Mouse (Mus musculus): ENCODE results near the gene Dctn3.
"Not testable (repeated sequence)": the region's sequence is repeated elsewhere in the genome, so short reads cannot be mapped to it uniquely, and the experiment has no call there.

Dctn3 gene

DNA sequence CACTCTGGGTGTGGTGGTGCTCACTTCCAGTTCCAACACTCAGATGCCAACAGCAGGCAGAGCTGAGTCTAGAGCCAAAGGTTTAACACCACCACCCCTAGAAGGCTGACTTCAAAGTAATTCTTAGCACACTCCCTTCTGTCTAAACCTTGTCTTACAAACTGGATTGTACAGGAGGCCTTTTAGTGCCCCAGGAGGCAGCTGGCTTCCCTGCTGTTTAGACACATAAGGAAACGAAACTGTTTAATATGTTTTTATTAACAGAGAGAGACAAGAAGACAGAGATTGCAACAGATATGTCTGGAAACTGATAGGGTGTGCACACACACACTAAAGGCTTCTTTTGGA, 15.3 kb upstream of the Dctn3 start:
- DNase-seq (ENCODE audit: low spot score in 2 of 2), result no peak

- peak; percentile 75 to 76 for DNase-seq (ENCODE audit: low spot score in 2 of 2)
Measured at GRCm38 (mm10) chr4:41737602-41738255, 14.8 kb upstream of the Dctn3 start.

DNA sequence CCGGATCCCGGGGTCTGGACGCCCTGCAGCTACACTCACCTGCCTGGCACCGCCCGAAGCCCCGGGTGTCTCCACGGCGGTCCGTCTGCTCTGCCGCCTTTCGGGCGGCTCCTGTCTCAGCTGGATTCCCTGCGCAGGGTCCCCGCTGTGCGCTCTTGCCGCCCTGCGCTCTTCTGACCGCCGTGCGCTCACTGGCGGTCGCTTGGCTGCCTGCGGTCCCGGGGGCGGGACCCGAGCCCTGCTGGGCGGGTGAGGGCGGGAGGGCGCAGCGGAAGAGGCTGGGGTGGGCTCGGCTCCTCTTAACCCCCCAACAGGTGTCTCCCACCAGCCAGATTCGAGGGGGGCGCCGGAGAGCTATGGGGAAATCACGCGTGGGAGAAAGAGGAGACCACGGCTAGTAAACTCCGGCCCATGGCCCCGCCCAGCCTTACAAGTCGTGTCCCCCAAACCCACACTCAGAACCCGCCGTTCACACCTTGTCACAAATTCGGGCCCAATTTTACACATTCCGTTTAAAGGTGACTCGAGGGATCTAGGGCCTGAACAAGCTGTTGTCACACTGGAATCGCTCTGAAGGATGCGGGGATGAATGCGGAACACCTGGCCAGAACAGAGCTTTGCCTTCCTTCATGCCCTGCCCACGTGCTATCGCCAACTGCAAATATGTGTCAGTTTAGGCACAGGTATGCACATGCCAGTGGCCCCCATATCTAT, 8.2 kb upstream of the Dctn3 start, which contains the start of gene Arid3c:
Gene Arid3c, minus strand, starts transcription at position 91 of the 714 bp plus-strand sequence.
- DNase-seq (ENCODE audit: low spot score in 2 of 2), result no peak

GRCm38 (mm10) chr4:41726826-41727621, 4.1 kb upstream of the Dctn3 start:
- DNase-seq (ENCODE audit: low spot score in 2 of 2), result no peak

DNA sequence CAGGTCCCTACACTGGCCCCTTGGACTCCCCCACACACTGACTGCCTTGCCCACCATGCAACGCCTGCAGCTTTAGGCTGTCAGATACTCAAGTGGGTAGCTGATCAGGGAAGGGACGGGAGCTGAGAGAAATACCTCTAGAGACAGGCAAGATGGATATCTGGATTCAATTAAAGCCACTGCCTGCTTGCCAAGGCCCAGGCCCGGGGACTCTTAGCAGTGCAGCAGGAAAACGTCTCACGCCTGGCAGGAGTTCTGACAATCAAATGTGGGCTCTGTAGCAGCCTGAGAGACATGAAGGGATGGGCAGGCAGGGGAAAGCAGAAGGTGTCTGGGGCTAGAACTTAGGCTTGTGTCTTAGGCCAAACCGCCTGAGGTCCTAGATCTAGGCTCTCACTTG, 6.1 kb downstream of the Dctn3 start:
- DNase-seq (ENCODE audit: low spot score in 2 of 2), result no peak

DNA sequence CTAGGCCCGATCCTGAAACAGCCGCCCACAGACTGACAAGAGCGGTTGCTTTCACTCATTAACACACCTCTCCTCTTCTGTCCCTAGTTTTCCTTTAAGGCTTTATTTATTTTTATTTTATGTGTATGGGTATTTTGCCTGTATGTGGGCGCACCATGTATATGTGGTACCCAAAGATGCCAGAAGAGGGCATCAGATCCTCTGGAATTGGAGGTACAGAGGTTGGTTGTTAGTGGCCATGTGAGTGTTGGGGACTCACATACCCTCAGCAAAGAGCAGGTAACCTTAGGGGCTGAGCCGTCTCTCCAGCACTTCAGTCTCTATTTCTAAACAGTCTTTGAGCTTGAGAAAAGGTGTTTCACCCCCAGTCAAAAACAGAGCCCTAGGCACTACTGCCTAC, 7.4 kb downstream of the Dctn3 start:
- DNase-seq (ENCODE audit: low spot score in 2 of 2), result no peak

GRCm38 (mm10) chr4:41715082-41715481, 7.9 kb downstream of the Dctn3 start:
- no peak for DNase-seq (ENCODE audit: low spot score in 2 of 2)

DNA sequence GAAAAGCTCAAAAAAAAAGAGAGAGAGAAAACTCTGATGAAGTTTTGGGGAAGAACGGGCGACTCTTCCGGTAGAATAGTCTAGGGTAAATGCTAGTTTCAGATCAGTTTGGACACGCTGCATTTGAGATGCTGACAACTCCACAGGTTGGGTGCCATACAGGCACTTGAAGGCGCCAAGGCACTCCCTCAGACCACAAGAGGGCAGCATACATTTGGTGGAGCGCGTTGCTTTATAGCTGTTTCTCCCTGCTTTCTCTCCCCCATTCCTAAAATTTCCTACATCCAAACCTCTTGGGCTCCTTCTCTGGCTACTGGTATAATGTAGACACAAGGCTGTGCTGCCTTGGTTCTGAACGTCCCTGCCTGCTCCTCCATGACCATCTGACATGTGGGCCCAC, 8.7 kb downstream of the Dctn3 start:
- DNase-seq (ENCODE audit: low spot score in 2 of 2), result peak; percentile 59 to 64

DNA sequence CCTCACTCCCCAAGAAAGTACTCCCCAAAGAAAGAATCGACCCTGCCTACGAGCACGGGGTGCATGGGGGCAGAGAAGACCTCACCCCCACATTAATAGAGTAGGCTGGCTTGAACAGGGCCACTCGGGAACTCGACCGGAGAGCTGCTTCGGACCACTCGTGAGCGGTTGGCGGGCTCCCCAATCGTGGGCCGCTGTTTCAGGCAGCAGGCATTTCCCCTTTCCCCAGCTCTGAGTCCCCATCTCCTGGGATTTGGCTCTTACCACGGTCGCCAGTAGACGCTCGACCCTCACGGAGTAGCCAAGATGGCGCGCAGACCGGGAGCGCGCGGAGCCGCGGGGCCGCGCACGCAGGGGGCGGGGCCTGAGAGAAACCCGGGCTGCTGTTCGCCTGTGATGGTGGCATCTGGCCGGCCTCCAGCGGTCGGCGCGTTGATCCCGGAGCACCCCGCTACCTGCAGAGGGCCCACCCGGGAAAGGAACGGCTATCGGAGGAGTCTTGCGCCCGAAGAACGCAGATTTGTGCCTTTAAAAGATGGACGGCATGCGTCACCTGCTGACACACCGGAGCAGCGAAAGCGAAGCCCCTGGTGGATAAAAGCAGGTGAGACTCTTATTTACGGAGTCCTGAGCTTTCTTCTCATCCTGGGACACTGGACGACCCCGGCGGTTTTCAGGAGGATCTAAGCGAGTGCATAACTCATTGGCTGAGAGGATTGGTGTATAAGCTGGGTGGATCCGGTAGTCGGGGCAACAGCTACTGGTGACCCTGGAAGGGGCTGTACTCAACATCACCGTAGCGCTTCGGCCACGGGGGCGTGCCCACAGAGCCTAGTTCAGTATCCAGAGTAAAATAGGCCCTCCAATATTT, 9.5 kb downstream of the Dctn3 start, which contains the start of gene Rpp25l:
Gene Rpp25l, minus strand, starts transcription at position 338 of the 871 bp plus-strand sequence.
- peak; percentile 76 to 80 for DNase-seq (ENCODE audit: low spot score in 2 of 2)

GRCm38 (mm10) chr4:41712421-41713196, 10.4 kb downstream of the Dctn3 start:
- no peak for DNase-seq (ENCODE audit: low spot score in 2 of 2)

DNA sequence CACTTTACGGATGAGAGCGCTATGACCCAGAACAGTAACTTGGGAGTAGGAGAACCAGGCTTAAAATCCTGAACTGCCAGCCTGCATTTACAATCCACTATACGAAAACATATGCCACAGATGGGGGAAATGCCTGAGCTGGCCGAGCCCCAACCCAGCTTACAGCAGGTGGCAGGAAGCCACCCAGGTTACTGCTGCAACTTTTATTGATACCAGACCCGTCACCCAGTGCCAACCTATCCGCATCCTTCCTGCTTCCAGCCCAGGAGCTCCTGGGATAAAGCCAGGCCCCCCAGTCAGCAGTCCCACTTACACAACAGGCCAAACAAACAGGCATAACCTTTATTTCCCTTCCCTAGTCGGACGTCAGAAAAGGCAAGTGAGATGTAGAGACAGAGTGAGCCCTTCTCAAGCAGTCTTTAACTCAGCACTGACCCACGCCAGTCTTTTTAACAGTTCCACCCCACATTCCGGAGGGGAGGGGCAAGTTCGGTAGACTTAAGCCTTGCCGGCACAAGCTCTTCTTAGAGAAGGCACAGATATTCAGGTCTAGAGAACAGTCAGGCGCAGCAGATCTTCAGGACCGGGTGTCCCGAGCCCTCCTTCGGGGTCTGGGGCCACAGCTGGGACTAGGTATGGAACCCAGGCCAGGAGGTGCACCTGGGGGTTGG, 11.1 kb downstream of the Dctn3 start:
- no peak for DNase-seq (ENCODE audit: low spot score in 2 of 2)

GRCm38 (mm10) chr4:41710229-41710628, 12.7 kb downstream of the Dctn3 start:
- no peak for DNase-seq (ENCODE audit: low spot score in 2 of 2)

DNA sequence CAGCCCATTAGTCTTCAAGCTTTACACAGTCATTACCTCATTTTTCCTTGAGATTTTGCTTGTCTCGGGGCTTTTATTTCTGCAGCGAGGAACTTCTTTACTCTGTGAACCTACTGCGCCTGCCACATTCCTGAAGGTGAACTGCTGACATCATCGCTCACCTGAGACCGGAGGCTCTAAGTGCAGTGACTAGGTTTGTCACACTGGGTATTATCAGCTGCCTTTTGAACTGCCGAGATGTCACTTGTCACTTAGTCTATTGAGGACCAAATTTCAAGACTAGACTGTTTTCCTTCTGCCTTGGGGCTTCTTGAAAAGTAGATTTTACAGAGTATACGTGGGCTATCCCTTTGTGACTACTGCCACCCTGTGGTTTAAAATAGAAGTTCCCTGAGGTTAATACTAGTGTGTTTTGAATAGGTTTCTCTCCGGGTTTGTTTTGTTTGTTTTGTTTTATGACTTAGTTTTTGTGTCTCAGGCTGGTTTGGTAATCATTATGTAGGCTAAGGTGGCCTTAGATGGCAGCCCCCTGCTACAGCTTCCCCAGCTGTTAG, 14.7 kb downstream of the Dctn3 start:
- DNase-seq (ENCODE audit: low spot score in 2 of 2), result no peak

GRCm38 (mm10) chr4:41707011-41707535, 15.9 kb downstream of the Dctn3 start:
- peak; percentile 69 to 80 for DNase-seq (ENCODE audit: low spot score in 2 of 2)

GRCm38 (mm10) chr4:41705922-41706754, 16.8 kb downstream of the Dctn3 start:
- no peak for DNase-seq (ENCODE audit: low spot score in 2 of 2)

DNA sequence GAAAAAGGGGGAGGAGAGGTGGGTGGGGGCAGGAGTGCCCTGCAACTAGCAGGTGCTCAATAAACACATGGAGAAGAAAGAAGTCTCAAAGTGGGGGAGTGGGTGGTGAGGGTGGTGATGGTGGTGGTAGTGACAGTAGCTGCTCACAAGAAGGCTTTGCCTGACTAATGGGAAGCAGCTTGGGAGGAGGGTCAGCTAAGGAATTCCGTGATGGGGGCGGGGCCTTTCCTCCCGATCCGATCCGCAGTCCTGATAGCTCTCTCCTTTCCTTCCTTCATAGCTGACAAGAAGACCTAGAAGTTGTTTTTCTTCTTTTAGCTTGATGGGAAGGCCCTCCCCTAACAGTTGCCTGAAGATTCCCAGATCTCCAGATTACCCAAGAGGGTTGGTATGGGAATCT, 18.3 kb downstream of the Dctn3 start:
- no peak for DNase-seq (ENCODE audit: low spot score in 2 of 2)

GRCm38 (mm10) chr4:41702226-41702625, 20.7 kb downstream of the Dctn3 start:
- not testable (repeated sequence) for DNase-seq (ENCODE audit: low spot score in 2 of 2)

DNA sequence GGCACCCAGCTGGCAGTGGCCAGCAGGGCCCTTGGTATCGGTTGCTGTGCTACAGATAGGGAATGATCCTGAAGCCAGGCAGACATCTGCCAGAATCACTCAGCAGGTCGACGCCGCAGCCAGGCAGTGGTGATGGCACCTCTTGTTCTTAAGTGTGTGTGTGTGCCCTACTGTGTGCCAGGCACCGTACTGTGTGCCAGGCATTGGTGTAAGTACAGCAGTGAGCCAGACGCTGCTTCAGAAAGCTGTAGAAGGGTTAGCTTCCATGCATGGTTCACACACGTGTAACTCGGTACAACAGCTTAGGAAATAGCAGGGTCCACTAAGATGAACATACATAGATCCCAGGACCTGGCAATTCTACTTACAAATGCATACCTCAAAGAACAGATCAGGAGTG, 22.7 kb downstream of the Dctn3 start:
- DNase-seq (ENCODE audit: low spot score in 2 of 2), result not testable (repeated sequence)

DNA sequence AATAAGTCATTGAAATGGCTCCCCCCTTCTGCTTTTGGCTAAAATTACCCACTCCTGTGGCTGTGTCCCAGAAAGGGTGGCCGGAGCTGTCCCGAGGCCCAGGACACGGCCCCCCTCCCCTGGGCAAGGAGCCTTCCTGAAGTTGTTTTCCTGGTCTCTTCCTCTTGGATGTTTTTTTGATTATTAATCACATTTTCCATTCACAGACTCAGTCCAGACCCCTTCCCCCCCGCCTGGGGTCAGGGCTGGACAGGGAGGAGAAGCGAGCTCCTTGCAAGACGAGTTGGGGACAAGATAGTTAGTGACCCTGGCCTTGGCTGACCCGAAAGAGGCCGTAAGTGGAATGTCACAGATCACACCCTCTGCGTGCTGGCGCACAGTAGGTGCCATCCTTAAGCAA, 23.2 kb downstream of the Dctn3 start, which contains the start of gene Il11ra1:
Gene Il11ra1, plus strand, starts transcription at position 207 of the 400 bp plus-strand sequence.
- DNase-seq (ENCODE audit: low spot score in 2 of 2), result not testable (repeated sequence)
